Mouse (Mus musculus): ENCODE measurements around the gene Unc5c. TPM values are rescaled to one million over a fixed set of nuclear protein-coding genes. Genes with fewer than 3 reads are reported as not detected.
A peak's percentile ranks its signal among the peaks of the same experiment; 100 is the strongest.

Unc5c gene
- polyA plus RNA-seq (2012; rRNA removed) (11.9 and 15.4 TPM in 2 replicates), polyA plus RNA-seq (2014; fragmentation: Nextera tagmentation; extraction: Ambion mirVana) (12.5 and 20.8 TPM in 2 replicates)

DNA sequence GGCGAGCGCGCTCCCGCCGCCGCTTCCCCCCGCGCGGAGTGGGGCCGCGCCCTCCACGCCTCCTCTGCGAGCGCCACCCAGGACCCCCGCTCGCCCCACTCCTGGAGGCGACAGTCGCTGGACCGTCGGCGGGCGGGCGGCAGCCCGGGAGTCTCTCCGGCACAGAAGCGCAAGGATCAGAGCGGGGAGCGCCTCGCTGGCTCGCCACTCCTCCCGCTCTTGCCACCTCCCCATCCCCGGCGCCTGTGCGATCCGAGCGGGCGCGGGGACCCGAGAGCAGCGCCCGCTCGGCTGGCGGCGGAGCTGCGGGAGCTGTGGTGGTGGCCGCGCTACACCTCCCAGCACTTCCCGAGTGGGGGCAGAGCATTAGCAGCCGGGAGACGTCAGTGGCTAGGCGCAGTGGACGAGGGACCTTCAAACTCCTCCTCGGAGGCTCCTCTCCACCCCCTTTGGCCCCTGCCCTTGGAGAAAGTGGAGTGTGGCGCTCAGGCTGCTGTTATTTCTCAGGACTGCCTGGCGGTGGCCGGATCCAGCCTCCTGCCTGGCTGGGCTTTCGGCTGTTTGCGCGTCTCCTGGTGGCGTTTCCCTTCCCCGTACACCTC, at the start of gene Unc5c:
TSS of gene Unc5c (plus strand) at position 113 of the 602 bp plus-strand sequence.
- 4% methylated on average over 38 of the region's 61 CpGs for WGBS
- no peaks in the 10 kb centered on the region for H3K9me3 ChIP-seq (ENCODE audit: control insufficient read depth, low read length)
- H3K9ac ChIP-seq (ENCODE audit: low read depth, low read length, severe bottlenecking): peak within 1 kb of the TSS; percentile 80
- H3K4me2 ChIP-seq (replicated peaks; ENCODE audit: low read depth, low read length, severe bottlenecking): peak within 1 kb of the TSS; percentile 72
- 0 out of 2 replicates have a peak, but pooled peaks have one; percentile 46 for TF ChIP-seq POLR2A (IDR thresholded peaks at IDR 0.05; ENCODE audit: borderline replicate concordance, extremely low read depth, insufficient read depth, insufficient read length)
- H3K27ac ChIP-seq (replicated peaks; ENCODE audit: low read depth, low read length): peak within 1 kb of the TSS; percentile 91
- peak within 1 kb of the TSS; percentile 76 for H3K4me3 ChIP-seq (replicated peaks; ENCODE audit: low read length)
- peaks cover 12% of the 10 kb centered on the region; the same call in 1 of the 2 replicates for H3K4me1 ChIP-seq (ENCODE audit: control insufficient read depth, insufficient read depth, low read length)
- H3K36me3 ChIP-seq (ENCODE audit: control insufficient read depth, insufficient read depth, low read length): no peaks in the 10 kb centered on the region
- DNase-seq (ENCODE audit: low spot score) (peak; percentile 77), ATAC-seq (ENCODE audit: low FRiP score, low read depth) (peak; percentile 78)
- H3K27me3 ChIP-seq (ENCODE audit: control insufficient read depth, insufficient read depth, low read length): no peaks in the 10 kb centered on the region

DNA sequence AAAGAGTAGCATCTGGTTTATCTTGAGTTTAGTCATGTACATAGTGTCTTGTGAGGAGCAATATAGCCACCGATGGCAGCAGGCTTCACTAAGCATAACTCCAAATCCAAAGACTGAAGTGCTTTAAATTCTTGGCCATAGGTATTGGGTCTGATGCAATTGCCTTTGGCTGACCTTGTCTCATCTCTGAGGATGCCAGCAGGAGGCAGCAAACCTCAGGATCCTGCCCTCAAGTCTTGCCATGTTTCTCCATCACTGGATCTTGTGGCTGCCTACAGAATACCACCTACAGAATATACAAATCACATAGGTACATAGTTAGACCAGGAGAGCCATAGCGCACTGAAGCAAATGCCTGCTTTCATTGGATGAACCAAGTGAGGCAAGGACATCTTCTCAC, 7.5 kb upstream of the Unc5c start:
- no peak for ATAC-seq (ENCODE audit: low FRiP score, low read depth)

DNA sequence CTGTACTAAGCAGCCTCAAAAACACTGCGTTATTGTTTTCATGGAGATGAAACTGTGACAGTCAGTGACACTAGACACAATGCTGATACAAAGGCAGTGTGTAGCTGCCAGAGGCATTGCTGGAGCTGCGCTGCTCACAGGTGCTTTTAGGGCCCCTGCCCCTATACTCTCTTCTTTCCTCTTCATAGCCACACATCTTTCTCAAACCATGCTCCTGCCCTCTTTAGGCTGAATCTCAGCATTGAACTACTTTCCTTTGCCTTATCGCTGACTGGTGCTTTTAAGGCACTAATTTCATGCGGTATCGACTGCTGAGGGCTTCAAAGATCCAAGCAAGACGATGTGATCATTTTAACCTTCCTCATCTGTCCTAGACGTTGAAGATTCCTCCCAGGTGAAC, 2.5 kb upstream of the Unc5c start:
- Histone ChIP-seq H3K9me3 (ENCODE audit: control insufficient read depth, low read length) (no peaks in the 10 kb centered on the region), H3K36me3 (ENCODE audit: control insufficient read depth, insufficient read depth, low read length) (no peaks in the 10 kb centered on the region), H3K4me1 (ENCODE audit: control insufficient read depth, insufficient read depth, low read length) (0 out of 2 replicates have a peak, but pooled peaks cover under 1% of the 10 kb centered on the region), H3K27me3 (ENCODE audit: control insufficient read depth, insufficient read depth, low read length) (no peaks in the 10 kb centered on the region), H3K27ac (replicated peaks; ENCODE audit: low read depth, low read length) (no peak overlapping the region), H3K9ac (ENCODE audit: low read depth, low read length, severe bottlenecking) (no peak overlapping the region), H3K4me3 (replicated peaks; ENCODE audit: low read length) (no peak overlapping the region), H3K4me2 (replicated peaks; ENCODE audit: low read depth, low read length, severe bottlenecking) (no peak overlapping the region)
- TF ChIP-seq POLR2A (IDR thresholded peaks at IDR 0.05; ENCODE audit: borderline replicate concordance, extremely low read depth, insufficient read depth, insufficient read length): no peak
- DNase-seq (ENCODE audit: low spot score) (no peak), ATAC-seq (ENCODE audit: low FRiP score, low read depth) (no peak)
- 71% methylated on average over 7 of the region's 7 CpGs for WGBS

More for the DNA sequence above, 7.5 kb upstream of the Unc5c start:
- Histone ChIP-seq H3K4me3 (replicated peaks; ENCODE audit: low read length) (no peak overlapping the region), H3K4me2 (replicated peaks; ENCODE audit: low read depth, low read length, severe bottlenecking) (no peak overlapping the region), H3K36me3 (ENCODE audit: control insufficient read depth, insufficient read depth, low read length) (no peaks in the 10 kb centered on the region), H3K27ac (replicated peaks; ENCODE audit: low read depth, low read length) (no peak overlapping the region), H3K27me3 (ENCODE audit: control insufficient read depth, insufficient read depth, low read length) (no peaks in the 10 kb centered on the region), H3K4me1 (ENCODE audit: control insufficient read depth, insufficient read depth, low read length) (no peaks in the 10 kb centered on the region), H3K9ac (ENCODE audit: low read depth, low read length, severe bottlenecking) (no peak overlapping the region), H3K9me3 (ENCODE audit: control insufficient read depth, low read length) (no peaks in the 10 kb centered on the region)
- DNase-seq (ENCODE audit: low spot score): no peak
- 83% methylated on average over 2 of the region's 2 CpGs for WGBS
- TF ChIP-seq POLR2A (IDR thresholded peaks at IDR 0.05; ENCODE audit: borderline replicate concordance, extremely low read depth, insufficient read depth, insufficient read length): no peak

DNA sequence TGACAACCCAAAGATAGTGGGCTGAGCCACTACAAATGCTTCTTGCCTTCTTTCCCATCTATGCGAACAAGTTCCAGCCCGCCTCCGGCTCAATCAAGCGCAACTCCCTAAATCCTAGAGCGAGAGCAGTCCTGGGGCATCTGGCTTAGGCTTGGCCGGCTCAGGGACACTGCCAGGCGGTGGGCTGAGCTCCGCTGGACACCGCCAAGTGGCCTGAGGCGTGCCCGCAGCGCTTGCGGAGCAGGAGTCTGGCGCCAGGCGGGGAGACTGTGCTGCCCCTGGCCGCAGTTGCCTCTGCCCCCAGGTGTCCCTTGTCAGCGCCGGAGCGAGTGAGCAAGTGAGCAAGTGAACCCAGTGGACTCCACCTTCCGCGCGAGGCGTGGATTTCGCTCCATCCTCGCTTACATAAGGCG, 319 bp upstream of the Unc5c start:
- H3K36me3 ChIP-seq (ENCODE audit: control insufficient read depth, insufficient read depth, low read length): no peaks in the 10 kb centered on the region
- DNase-seq (ENCODE audit: low spot score): peak; percentile 47
- peak overlapping the region; percentile 76 for H3K4me3 ChIP-seq (replicated peaks; ENCODE audit: low read length)
- peak overlapping the region; percentile 80 for H3K9ac ChIP-seq (ENCODE audit: low read depth, low read length, severe bottlenecking)
- peaks cover 12% of the 10 kb centered on the region; the same call in 1 of the 2 replicates for H3K4me1 ChIP-seq (ENCODE audit: control insufficient read depth, insufficient read depth, low read length)
- TF ChIP-seq POLR2A (IDR thresholded peaks at IDR 0.05; ENCODE audit: borderline replicate concordance, extremely low read depth, insufficient read depth, insufficient read length): 0 out of 2 replicates have a peak, but pooled peaks have one; percentile 8
- ATAC-seq (ENCODE audit: low FRiP score, low read depth): peak; percentile 38
- H3K27ac ChIP-seq (replicated peaks; ENCODE audit: low read depth, low read length): peak overlapping the region; percentile 91
- H3K4me2 ChIP-seq (replicated peaks; ENCODE audit: low read depth, low read length, severe bottlenecking): peak overlapping the region; percentile 72
- no peaks in the 10 kb centered on the region for H3K9me3 ChIP-seq (ENCODE audit: control insufficient read depth, low read length)
- under 1% methylated on average over 21 of the region's 26 CpGs for WGBS
- H3K27me3 ChIP-seq (ENCODE audit: control insufficient read depth, insufficient read depth, low read length): no peaks in the 10 kb centered on the region

DNA sequence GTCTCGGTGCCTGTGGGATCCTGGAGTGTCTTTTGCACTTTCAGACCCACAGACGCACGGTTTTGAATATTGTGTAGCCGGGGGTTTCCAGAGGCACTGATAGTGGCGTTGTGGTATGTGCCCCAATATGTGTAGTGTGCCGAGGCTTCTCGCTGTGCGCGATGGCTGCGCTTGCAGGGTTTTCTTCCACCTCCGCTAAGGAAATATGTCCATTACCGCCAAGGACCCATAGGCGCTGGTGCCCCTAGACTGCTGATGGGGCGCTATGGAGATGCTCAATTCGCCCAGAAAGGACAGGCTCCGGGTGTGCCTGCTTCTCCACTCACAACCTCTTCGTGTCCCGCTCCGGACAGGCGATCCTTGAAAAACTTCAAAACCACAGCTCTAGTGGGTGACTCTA, 1.0 kb downstream of the Unc5c start:
- TF ChIP-seq POLR2A (IDR thresholded peaks at IDR 0.05; ENCODE audit: borderline replicate concordance, extremely low read depth, insufficient read depth, insufficient read length): no peak
- ATAC-seq (ENCODE audit: low FRiP score, low read depth) (no peak), DNase-seq (ENCODE audit: low spot score) (peak; percentile 22)
- Histone ChIP-seq H3K4me2 (replicated peaks; ENCODE audit: low read depth, low read length, severe bottlenecking) (peak overlapping the region; percentile 72), H3K27ac (replicated peaks; ENCODE audit: low read depth, low read length) (peak overlapping the region; percentile 91), H3K9me3 (ENCODE audit: control insufficient read depth, low read length) (no peaks in the 10 kb centered on the region), H3K27me3 (ENCODE audit: control insufficient read depth, insufficient read depth, low read length) (no peaks in the 10 kb centered on the region), H3K9ac (ENCODE audit: low read depth, low read length, severe bottlenecking) (peak overlapping the region; percentile 80), H3K4me3 (replicated peaks; ENCODE audit: low read length) (peak overlapping the region; percentile 76), H3K36me3 (ENCODE audit: control insufficient read depth, insufficient read depth, low read length) (no peaks in the 10 kb centered on the region), H3K4me1 (ENCODE audit: control insufficient read depth, insufficient read depth, low read length) (peaks cover 12% of the 10 kb centered on the region; the same call in 1 of the 2 replicates)
- 0% methylated on average over 20 of the region's 20 CpGs for WGBS
